Mouse (Mus musculus) right cerebral cortex, postnatal 36 days (tissue): ENCODE measurements around the gene Clec5a.
A peak's percentile ranks its signal among the peaks of the same experiment; 100 is the strongest.
"Not testable (repeated sequence)": the region's sequence is repeated elsewhere in the genome, so short reads cannot be mapped to it uniquely, and the experiment has no call there.

Source experiments
- DNase-seq, 2 experiments: peaks; one replicate each; pipeline ENCODE4 v3.0.0; 2022; ENCODE audit warnings: low spot score in 2 of 2, mixed read lengths in 1 of 2

Clec5a gene

GRCm38 (mm10) chr6:40585645-40586044 is at the start of gene Clec5a:
Gene Clec5a (minus strand): TSS chr6:40585821.
- DNase-seq = no peak

- no peak for DNase-seq
Observed at GRCm38 (mm10) chr6:40634640-40635071, 49.0 kb upstream of the Clec5a start.

DNA sequence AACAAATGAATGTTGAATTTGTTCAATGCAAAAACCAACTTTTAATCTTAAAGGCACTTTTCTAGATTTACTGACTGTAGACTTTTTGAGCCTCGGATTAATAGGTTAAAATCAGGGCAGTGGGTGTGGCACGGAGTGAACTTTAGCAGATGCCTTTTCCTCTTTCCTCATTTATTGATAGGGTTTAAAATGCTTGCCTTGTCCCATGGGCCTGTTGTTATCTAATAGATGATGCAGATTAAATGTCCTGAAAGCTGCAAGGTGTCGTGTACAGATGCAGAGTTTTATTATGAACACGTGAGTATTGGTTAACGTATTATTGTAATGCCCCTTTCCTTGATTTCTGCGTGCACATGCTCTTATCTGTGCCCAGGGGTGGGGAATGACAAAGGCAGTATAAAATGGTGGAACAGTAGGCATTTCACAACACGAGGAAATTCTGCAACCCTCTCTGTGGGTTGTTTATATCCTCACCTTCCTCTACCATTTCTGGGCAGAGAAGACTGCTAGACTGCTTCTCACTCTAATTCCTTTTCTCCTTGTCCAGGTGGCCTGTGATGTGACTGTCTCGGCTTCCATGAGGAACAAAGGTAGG is 42.9 kb upstream of the Clec5a start, which contains the start of gene Mgam:
Gene Mgam (plus strand): TSS at position 426 of the 595 bp plus-strand sequence.
- no peak for DNase-seq

DNA sequence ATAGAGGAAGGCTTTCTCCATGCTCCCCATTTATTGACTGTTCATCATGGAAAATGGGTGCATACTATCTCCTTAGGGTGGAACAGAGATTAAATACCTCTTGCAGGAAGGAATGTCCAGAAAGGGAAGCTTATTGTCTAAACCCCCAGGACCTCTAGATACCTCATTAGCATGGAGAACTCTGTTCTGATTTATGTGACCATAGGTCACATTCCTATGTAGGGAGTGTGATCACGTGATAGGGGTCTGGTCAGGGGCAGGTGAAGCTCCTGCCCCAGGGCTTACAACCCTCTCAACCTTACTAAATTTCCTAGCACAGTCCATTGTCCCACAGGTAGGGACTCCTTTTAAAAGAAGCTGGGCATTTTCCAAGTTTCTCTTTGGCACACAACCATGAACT is 40.5 kb upstream of the Clec5a start:
- no peak for DNase-seq

DNA sequence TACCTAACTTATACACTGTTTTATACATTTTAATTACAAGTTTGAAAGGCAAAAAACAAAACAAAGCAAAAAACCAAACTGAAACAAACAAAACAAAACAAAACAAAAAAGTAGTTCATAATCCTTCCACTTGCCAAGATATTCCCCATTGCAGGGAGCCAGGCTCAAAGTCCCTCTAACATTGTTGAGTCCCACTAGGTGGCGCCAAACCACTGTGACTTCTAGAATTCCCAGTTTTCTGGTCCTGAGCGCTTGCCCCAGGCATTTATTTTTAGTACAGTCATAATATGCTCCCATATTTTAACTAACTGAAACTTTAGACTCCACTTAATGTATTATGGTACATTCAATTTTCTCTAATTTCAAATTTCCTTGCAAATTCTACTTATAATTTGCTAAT is 32.3 kb upstream of the Clec5a start:
- DNase-seq = peak; percentile 12 to 27

DNA sequence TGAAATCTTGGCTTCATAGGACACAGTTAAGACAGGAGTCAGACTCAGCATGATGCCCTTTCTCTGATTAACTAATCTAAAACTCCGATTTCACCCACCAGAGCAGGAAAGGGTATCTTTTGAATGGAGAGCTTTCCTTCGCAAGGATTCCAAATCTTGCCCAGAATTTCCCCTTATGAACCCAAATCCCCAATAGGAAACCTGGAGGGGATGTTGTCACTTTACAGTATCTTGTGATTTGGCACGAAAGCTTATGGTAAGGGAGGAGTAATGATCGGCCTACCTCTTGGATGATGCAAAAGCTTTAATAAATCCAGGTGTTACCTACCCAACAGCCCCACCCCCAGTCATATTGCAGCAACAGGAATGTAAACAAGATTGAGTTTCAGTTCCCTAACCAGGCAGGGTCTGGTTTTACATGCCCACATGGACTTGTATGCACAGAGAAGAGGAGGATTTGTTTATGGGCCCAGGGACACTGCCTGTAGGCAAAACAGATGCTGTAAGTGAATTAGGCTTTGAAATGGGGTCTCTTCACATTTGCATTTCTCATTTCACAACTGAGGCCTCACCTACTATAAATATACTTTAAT is 27.7 kb upstream of the Clec5a start, which contains the start of gene Tas2r138:
Gene Tas2r138 (minus strand): TSS at position 51 of the 593 bp plus-strand sequence.
- no peak for DNase-seq

- peak; percentile 1 to 4 for DNase-seq
Observed at GRCm38 (mm10) chr6:40610244-40610643, 24.6 kb upstream of the Clec5a start.

GRCm38 (mm10) chr6:40607431-40607830 is 21.8 kb upstream of the Clec5a start:
- DNase-seq = peak; percentile 59 to 81

DNA sequence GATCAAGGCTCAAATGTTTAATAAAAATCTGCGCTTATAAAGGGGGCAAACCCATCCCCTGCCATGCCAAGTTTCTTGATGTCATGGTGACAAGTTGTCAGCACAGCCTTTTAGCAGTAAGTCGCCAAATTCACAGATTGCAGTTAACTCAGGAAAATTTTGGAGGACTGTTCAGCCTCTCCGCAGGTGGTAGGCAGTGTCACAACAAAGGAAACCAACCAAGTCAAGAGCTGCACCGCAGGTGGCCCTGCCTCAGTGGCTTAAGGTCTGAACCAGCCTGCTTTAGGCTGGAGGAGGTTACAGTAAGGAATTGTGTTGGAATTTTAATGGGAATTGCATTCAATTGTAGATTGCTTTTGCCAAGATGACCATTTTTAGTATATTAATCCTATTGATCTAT is 12.9 kb upstream of the Clec5a start:
- not testable (repeated sequence) for DNase-seq

DNA sequence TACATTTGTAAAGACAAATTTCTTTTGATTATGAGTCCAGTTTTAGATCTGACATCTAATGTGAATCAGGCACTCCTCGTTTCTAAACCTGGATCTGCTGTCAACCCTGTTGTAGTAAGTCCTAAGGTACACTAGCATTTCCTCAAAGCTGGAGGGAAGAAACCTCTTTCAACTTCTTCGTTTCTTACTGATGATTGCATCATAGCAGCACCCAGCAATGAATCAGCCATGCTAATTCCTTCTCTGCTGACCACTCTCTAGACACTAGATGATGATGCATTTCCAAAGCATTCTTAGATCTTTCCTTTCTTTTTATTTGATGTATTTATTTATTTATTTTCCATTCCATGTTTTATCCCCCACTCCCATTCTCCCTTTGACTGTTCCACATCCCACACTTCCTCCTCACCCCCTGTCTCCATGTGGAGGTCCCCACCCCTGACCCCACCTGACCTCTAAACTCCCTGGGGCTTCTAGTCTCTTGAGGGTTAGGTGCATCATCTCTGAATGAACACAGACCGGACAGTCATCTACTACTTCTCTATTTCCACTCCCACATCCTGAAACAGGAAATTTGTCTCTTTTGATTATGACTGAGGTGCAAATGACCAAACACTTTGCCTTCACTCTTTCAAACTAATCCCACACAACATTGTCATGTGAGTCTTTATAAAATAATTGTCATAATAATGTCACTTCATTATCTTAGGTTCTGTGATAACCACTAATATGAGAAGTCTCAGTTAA is 9.4 kb upstream of the Clec5a start:
- no peak for DNase-seq

DNA sequence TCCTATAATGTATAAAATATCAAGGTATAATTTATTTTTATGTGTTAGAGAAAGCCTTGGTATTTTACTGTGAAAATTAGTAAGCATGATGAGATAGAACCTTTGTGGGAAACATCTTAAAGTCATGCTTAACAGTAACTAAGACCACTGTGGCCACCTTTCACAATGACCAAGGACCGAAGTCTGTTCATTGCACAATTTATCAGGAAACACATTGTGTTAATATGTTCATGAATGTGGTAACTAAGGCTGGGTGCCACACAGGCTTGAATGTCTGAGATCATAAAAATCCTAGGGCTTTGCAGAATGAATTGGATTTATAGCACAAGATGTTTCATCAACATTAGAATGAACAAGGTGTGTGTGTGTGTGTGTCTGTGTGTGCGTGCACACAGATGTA is 2.7 kb upstream of the Clec5a start:
- no peak for DNase-seq

DNA sequence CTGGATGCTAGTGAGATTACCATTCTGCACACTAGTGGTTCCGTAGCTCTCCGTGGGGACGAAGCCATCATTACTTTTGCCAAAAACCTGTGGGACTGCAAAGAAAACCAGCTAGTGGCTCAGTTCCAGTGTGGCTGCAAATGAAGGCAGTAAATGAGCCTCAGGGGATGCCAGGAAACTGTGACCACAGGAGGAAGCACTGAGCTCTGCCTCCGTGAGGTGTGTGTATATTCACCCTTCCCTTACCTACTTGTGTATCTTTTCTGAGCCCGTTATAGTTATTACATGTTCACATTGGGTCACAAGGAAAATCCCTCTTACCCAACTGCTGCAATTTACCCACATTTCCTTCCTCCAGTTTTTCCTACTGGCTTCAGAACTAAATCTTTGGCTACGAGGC is 1.3 kb downstream of the Clec5a start:
- no peak for DNase-seq

- no peak for DNase-seq
Observed at GRCm38 (mm10) chr6:40576305-40576704, 9.3 kb downstream of the Clec5a start.

GRCm38 (mm10) chr6:40573618-40574017 is 12.0 kb downstream of the Clec5a start:
- no peak for DNase-seq

DNA sequence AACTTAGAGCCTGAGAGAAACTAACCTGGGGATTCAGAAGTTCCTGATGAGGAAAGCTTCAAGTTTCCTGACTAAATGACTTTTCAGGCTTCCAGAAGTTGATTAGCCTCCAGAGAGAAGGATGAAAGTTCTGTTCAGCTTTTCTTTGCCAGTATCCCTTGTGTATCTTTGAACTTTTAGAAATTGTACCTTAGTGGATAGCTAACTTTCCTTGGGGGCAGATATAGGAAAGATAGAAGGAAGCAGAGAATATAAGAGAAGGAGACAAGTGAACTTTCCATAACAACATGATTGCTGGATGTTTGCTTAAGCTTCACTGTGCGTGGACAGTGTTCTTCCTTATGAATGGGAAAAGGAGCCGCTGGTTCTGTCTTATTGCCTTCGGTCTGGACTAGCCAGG is 16.4 kb downstream of the Clec5a start, which contains the start of gene Olfr460:
Gene Olfr460 (plus strand): TSS at position 301 of the 400 bp plus-strand sequence.
- DNase-seq = no peak

DNA sequence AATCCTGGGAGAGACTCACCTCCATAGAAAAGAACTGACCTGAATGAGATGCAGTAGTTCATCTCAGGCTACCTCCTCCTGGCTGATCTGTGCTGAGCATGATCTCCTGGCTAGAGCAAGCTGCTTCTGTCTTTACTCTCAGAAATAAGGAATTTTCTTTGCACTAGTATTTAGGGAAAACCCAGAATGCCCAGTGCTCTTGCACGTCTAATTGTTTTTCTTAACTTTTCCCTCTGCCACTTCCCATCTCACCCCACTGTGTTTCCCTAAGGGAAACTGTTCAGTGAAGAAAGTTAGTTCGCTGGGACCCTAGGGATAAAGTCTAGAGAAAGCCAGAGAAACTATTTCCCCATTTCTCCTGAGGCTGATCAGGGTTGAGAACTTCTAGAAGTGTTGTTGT is 30.7 kb downstream of the Clec5a start, which contains the start of gene Olfr461:
Gene Olfr461 (minus strand): TSS at position 101 of the 400 bp plus-strand sequence.
- no peak for DNase-seq

- DNase-seq = no peak
Observed at GRCm38 (mm10) chr6:40544690-40545089, 40.9 kb downstream of the Clec5a start.
